Mouse (Mus musculus) liver, embryonic 15.5 days (tissue): Measurements from ENCODE around the gene Ube2d1. TPM values are rescaled to one million over a fixed set of nuclear protein-coding genes. Genes with fewer than 3 reads are reported as not detected.

ENCODE experiments used
- ATAC-seq: fragments of 200-750 bp; cut with Nextera tagmentation; 2 replicates; pipeline ENCODE4 v1.8.0; 2017; ENCODE audit warnings: moderate number of reproducible peaks, mild to moderate bottlenecking, moderate library complexity; ENCODE audit not compliant: insufficient read depth
- H3K27ac ChIP-seq: fragments of 300-500 bp; sonication (generic); replicated peaks from 2 replicates; pipeline ENCODE4 v1.5.1; 2015; ENCODE audit warnings: mild to moderate bottlenecking, inconsistent platforms
- H3K27me3 ChIP-seq: fragments of 300-500 bp; sonication (generic); 2 replicates; pipeline ENCODE4 v1.6.1; 2015; ENCODE audit warnings: mild to moderate bottlenecking, inconsistent platforms
- H3K36me3 ChIP-seq: fragments of 300-500 bp; sonication (generic); replicated peaks from 2 replicates; pipeline ENCODE4 v1.6.1; 2015; ENCODE audit warnings: moderate library complexity, mild to moderate bottlenecking, inconsistent platforms
- H3K4me1 ChIP-seq: fragments of 300-500 bp; sonication (generic); replicated peaks from 2 replicates; pipeline ENCODE4 v1.6.1; 2015; ENCODE audit warnings: inconsistent platforms
- H3K4me2 ChIP-seq: fragments of 300-500 bp; sonication (generic); 2 replicates; pipeline ENCODE4 v1.6.1; 2015; ENCODE audit warnings: moderate library complexity, mild to moderate bottlenecking, inconsistent platforms
- H3K4me3 ChIP-seq: fragments of 300-500 bp; sonication (generic); replicated peaks from 2 replicates; pipeline ENCODE4 v1.5.1; 2015; ENCODE audit warnings: mild to moderate bottlenecking, inconsistent platforms
- H3K9ac ChIP-seq: fragments of 300-500 bp; sonication (generic); 2 replicates; pipeline ENCODE4 v1.6.1; 2015; ENCODE audit warnings: moderate library complexity, mild to moderate bottlenecking, inconsistent platforms
- H3K9me3 ChIP-seq: fragments of 300-500 bp; sonication (generic); replicated peaks from 2 replicates; pipeline ENCODE4 v1.6.1; 2016; ENCODE audit warnings: inconsistent platforms
- WGBS: fragments of 180-500 bp; shearing (Covaris S2); methylation state at CpG from one replicate; pipeline ENCODE4 v1.1.7; 2015; ENCODE audit warnings: mixed read lengths; ENCODE audit not compliant: insufficient replicate concordance; 5-methylcytosine and 5-hydroxymethylcytosine counted together
- polyA plus RNA-seq: library from polyadenylated mRNA; unstranded; fragments of >200 nt; fragmentation: Nextera tagmentation; extraction: Ambion mirVana; gene quantifications from 2 replicates; pipeline ENCODE4 v1.2.1, GENCODE M21; 2015

Gene Ube2d1
- 6.6 and 6.7 TPM in 2 replicates for polyA plus RNA-seq

GRCm38 (mm10) chr10:71285126-71285580 is at the start of gene Ube2d1:
Gene Ube2d1, minus strand, starts transcription at chr10:71285262.
- no peak within 1 kb of the TSS for H3K27ac ChIP-seq
- no peaks in the 10 kb centered on the region for H3K36me3 ChIP-seq
- under 1% methylated on average over 50 of the region's 50 CpGs for whole genome bisulfite sequencing
- H3K9me3 ChIP-seq: no peaks in the 10 kb centered on the region
- peaks cover 9% of the 10 kb centered on the region for H3K4me1 ChIP-seq
- peak; percentile 82 for ATAC-seq
- peak within 1 kb of the TSS; percentile 78 for H3K4me2 ChIP-seq
- peaks cover 23% of the 10 kb centered on the region for H3K27me3 ChIP-seq
- H3K9ac ChIP-seq: peak within 1 kb of the TSS; percentile 53
- H3K4me3 ChIP-seq: peak within 1 kb of the TSS; percentile 68

GRCm38 (mm10) chr10:71332859-71333258 is 47.8 kb upstream of the Ube2d1 start:
- 83% methylated on average over 9 of the region's 9 CpGs for WGBS
- no peak overlapping the region for H3K9ac ChIP-seq

GRCm38 (mm10) chr10:71332376-71332775 is 47.3 kb upstream of the Ube2d1 start:
- H3K4me2 ChIP-seq: no peak overlapping the region
- H3K4me3 ChIP-seq: no peak overlapping the region
- no peak for ATAC-seq
- peaks cover 68% of the 10 kb centered on the region for H3K36me3 ChIP-seq
- 85% methylated on average over 4 of the region's 4 CpGs for WGBS
- H3K27ac ChIP-seq: no peak overlapping the region
- H3K9ac ChIP-seq: no peak overlapping the region
- H3K9me3 ChIP-seq: no peaks in the 10 kb centered on the region
- no peaks in the 10 kb centered on the region for H3K27me3 ChIP-seq
- H3K4me1 ChIP-seq: no peaks in the 10 kb centered on the region

More at GRCm38 (mm10) chr10:71332859-71333258, 47.8 kb upstream of the Ube2d1 start:
- Histone ChIP-seq H3K27ac (no peak overlapping the region), H3K27me3 (no peaks in the 10 kb centered on the region), H3K4me2 (no peak overlapping the region), H3K4me1 (no peaks in the 10 kb centered on the region), H3K4me3 (no peak overlapping the region), H3K36me3 (peaks cover 68% of the 10 kb centered on the region), H3K9me3 (no peaks in the 10 kb centered on the region)
- no peak for ATAC-seq

- H3K27me3 ChIP-seq: no peaks in the 10 kb centered on the region
- H3K4me1 ChIP-seq: no peaks in the 10 kb centered on the region
- H3K36me3 ChIP-seq: peaks cover 68% of the 10 kb centered on the region
- WGBS: 88% methylated on average over 7 of the region's 7 CpGs
- no peak overlapping the region for H3K4me2 ChIP-seq
- no peaks in the 10 kb centered on the region for H3K9me3 ChIP-seq
- ATAC-seq: no peak
- H3K27ac ChIP-seq: no peak overlapping the region
- no peak overlapping the region for H3K9ac ChIP-seq
- H3K4me3 ChIP-seq: no peak overlapping the region
Observed at GRCm38 (mm10) chr10:71331908-71332307, 46.8 kb upstream of the Ube2d1 start.

- 88% methylated on average over 12 of the region's 12 CpGs for whole genome bisulfite sequencing
Observed at GRCm38 (mm10) chr10:71330070-71330469, 45.0 kb upstream of the Ube2d1 start.

GRCm38 (mm10) chr10:71329295-71329694 is 44.2 kb upstream of the Ube2d1 start:
- WGBS: 81% methylated on average over 6 of the region's 6 CpGs
- Histone ChIP-seq H3K27ac (no peak overlapping the region), H3K4me1 (no peaks in the 10 kb centered on the region), H3K9me3 (no peaks in the 10 kb centered on the region), H3K9ac (no peak overlapping the region), H3K4me2 (no peak overlapping the region), H3K36me3 (peaks cover 49% of the 10 kb centered on the region), H3K4me3 (no peak overlapping the region), H3K27me3 (no peaks in the 10 kb centered on the region)
- no peak for ATAC-seq

More at GRCm38 (mm10) chr10:71330070-71330469, 45.0 kb upstream of the Ube2d1 start:
- no peaks in the 10 kb centered on the region for H3K27me3 ChIP-seq
- no peak overlapping the region for H3K4me3 ChIP-seq
- ATAC-seq: no peak
- H3K4me2 ChIP-seq: no peak overlapping the region
- H3K9me3 ChIP-seq: no peaks in the 10 kb centered on the region
- peaks cover 55% of the 10 kb centered on the region for H3K36me3 ChIP-seq
- no peaks in the 10 kb centered on the region for H3K4me1 ChIP-seq
- no peak overlapping the region for H3K9ac ChIP-seq
- H3K27ac ChIP-seq: no peak overlapping the region

- ATAC-seq: no peak
- no peaks in the 10 kb centered on the region for H3K9me3 ChIP-seq
- no peak overlapping the region for H3K4me2 ChIP-seq
- no peaks in the 10 kb centered on the region for H3K4me1 ChIP-seq
- WGBS: 75% methylated on average over 5 of the region's 5 CpGs
- no peak overlapping the region for H3K27ac ChIP-seq
- H3K27me3 ChIP-seq: no peaks in the 10 kb centered on the region
- H3K36me3 ChIP-seq: peaks cover 44% of the 10 kb centered on the region
- H3K4me3 ChIP-seq: no peak overlapping the region
- no peak overlapping the region for H3K9ac ChIP-seq
Observed at GRCm38 (mm10) chr10:71328870-71329269, 43.8 kb upstream of the Ube2d1 start.

GRCm38 (mm10) chr10:71328382-71328781 is 43.3 kb upstream of the Ube2d1 start:
- WGBS: 67% methylated on average over 6 of the region's 6 CpGs
- Histone ChIP-seq H3K4me1 (no peaks in the 10 kb centered on the region), H3K4me2 (no peak overlapping the region), H3K27me3 (no peaks in the 10 kb centered on the region), H3K36me3 (peaks cover 39% of the 10 kb centered on the region), H3K9ac (no peak overlapping the region), H3K9me3 (no peaks in the 10 kb centered on the region), H3K4me3 (no peak overlapping the region), H3K27ac (no peak overlapping the region)
- no peak for ATAC-seq

- WGBS: 84% methylated on average over 10 of the region's 10 CpGs
- Histone ChIP-seq H3K9ac (no peak overlapping the region), H3K36me3 (peaks cover 29% of the 10 kb centered on the region), H3K27me3 (no peaks in the 10 kb centered on the region), H3K4me3 (no peak overlapping the region), H3K9me3 (no peaks in the 10 kb centered on the region), H3K27ac (no peak overlapping the region), H3K4me1 (no peaks in the 10 kb centered on the region), H3K4me2 (no peak overlapping the region)
- no peak for ATAC-seq
Observed at GRCm38 (mm10) chr10:71327386-71327785, 42.3 kb upstream of the Ube2d1 start.

GRCm38 (mm10) chr10:71326789-71327188 is 41.7 kb upstream of the Ube2d1 start:
- Histone ChIP-seq H3K4me1 (no peaks in the 10 kb centered on the region), H3K9me3 (no peaks in the 10 kb centered on the region), H3K4me2 (no peak overlapping the region), H3K27ac (no peak overlapping the region), H3K4me3 (no peak overlapping the region), H3K27me3 (no peaks in the 10 kb centered on the region), H3K9ac (no peak overlapping the region), H3K36me3 (peaks cover 25% of the 10 kb centered on the region)
- 10% methylated on average over 7 of the region's 7 CpGs for WGBS
- ATAC-seq: no peak

- Histone ChIP-seq H3K36me3 (peaks cover 21% of the 10 kb centered on the region), H3K27me3 (no peaks in the 10 kb centered on the region), H3K4me1 (no peaks in the 10 kb centered on the region), H3K9ac (no peak overlapping the region), H3K27ac (no peak overlapping the region), H3K9me3 (no peaks in the 10 kb centered on the region), H3K4me2 (no peak overlapping the region), H3K4me3 (no peak overlapping the region)
- WGBS: 61% methylated on average over 7 of the region's 7 CpGs
- ATAC-seq: no peak
Observed at GRCm38 (mm10) chr10:71326123-71326522, 41.1 kb upstream of the Ube2d1 start.

GRCm38 (mm10) chr10:71323669-71324068 is 38.6 kb upstream of the Ube2d1 start:
- H3K36me3 ChIP-seq: no peaks in the 10 kb centered on the region
- no peak for ATAC-seq
- no peak overlapping the region for H3K27ac ChIP-seq
- WGBS: 58% methylated on average over 8 of the region's 8 CpGs
- H3K9me3 ChIP-seq: no peaks in the 10 kb centered on the region
- H3K4me2 ChIP-seq: no peak overlapping the region
- no peaks in the 10 kb centered on the region for H3K27me3 ChIP-seq
- H3K9ac ChIP-seq: no peak overlapping the region
- H3K4me3 ChIP-seq: no peak overlapping the region
- no peaks in the 10 kb centered on the region for H3K4me1 ChIP-seq
